Mouse (Mus musculus): ENCODE measurements around the gene Gm3336. TPM values are rescaled to one million over a fixed set of nuclear protein-coding genes. Genes with fewer than 3 reads are reported as not detected.

Gene Gm3336
- polyA plus RNA-seq, 1 experiment, result not detected

- Histone ChIP-seq H3K4me1 (ENCODE audit: control insufficient read depth, insufficient read depth, low read length) (no peaks in the 10 kb centered on the region), H3K4me3 (ENCODE audit: insufficient read depth, low read length) (no peak overlapping the region; the same call in 1 of the 2 replicates), H3K27ac (ENCODE audit: insufficient read depth, low read length) (no peak overlapping the region)
- TF ChIP-seq POLR2A (IDR thresholded peaks at IDR 0.05; ENCODE audit: low read depth, low read length) (no peak), CTCF (IDR thresholded peaks at IDR 0.05; ENCODE audit: borderline replicate concordance, insufficient read depth, low read length) (no peak)
These were observed 25.6 kb downstream of the Gm3336 start for GRCm38 (mm10) chr8:70743656-70744590.

- Histone ChIP-seq H3K4me1 (ENCODE audit: control insufficient read depth, insufficient read depth, low read length) (no peaks in the 10 kb centered on the region), H3K27ac (ENCODE audit: insufficient read depth, low read length) (no peak overlapping the region), H3K4me3 (ENCODE audit: insufficient read depth, low read length) (no peak overlapping the region)
- no peak for TF ChIP-seq POLR2A (IDR thresholded peaks at IDR 0.05; ENCODE audit: low read depth, low read length)
- no peak for TF ChIP-seq CTCF (IDR thresholded peaks at IDR 0.05; ENCODE audit: borderline replicate concordance, insufficient read depth, low read length)
These were observed 26.5 kb downstream of the Gm3336 start for GRCm38 (mm10) chr8:70744806-70745205.

- no peak overlapping the region for H3K27ac ChIP-seq (ENCODE audit: insufficient read depth, low read length)
- H3K4me1 ChIP-seq (ENCODE audit: control insufficient read depth, insufficient read depth, low read length), result no peaks in the 10 kb centered on the region
- TF ChIP-seq POLR2A (IDR thresholded peaks at IDR 0.05; ENCODE audit: low read depth, low read length) (no peak), CTCF (IDR thresholded peaks at IDR 0.05; ENCODE audit: borderline replicate concordance, insufficient read depth, low read length) (no peak)
- H3K4me3 ChIP-seq (ENCODE audit: insufficient read depth, low read length), result no peak overlapping the region
These were observed 27.4 kb downstream of the Gm3336 start for GRCm38 (mm10) chr8:70745691-70746220.

GRCm38 (mm10) chr8:70746676-70747075 lies 28.3 kb downstream of the Gm3336 start:
- no peak overlapping the region for H3K4me3 ChIP-seq (ENCODE audit: insufficient read depth, low read length)
- H3K4me1 ChIP-seq (ENCODE audit: control insufficient read depth, insufficient read depth, low read length), result no peaks in the 10 kb centered on the region
- no peak overlapping the region for H3K27ac ChIP-seq (ENCODE audit: insufficient read depth, low read length)
- no peak for TF ChIP-seq CTCF (IDR thresholded peaks at IDR 0.05; ENCODE audit: borderline replicate concordance, insufficient read depth, low read length)
- no peak for TF ChIP-seq POLR2A (IDR thresholded peaks at IDR 0.05; ENCODE audit: low read depth, low read length)

- no peak for TF ChIP-seq CTCF (IDR thresholded peaks at IDR 0.05; ENCODE audit: borderline replicate concordance, insufficient read depth, low read length)
- no peak for TF ChIP-seq POLR2A (IDR thresholded peaks at IDR 0.05; ENCODE audit: low read depth, low read length)
- Histone ChIP-seq H3K4me3 (ENCODE audit: insufficient read depth, low read length) (no peak overlapping the region), H3K4me1 (ENCODE audit: control insufficient read depth, insufficient read depth, low read length) (0 out of 2 replicates have a peak, but pooled peaks cover 3% of the 10 kb centered on the region)
These were observed 29.0 kb downstream of the Gm3336 start for GRCm38 (mm10) chr8:70747211-70747890.

GRCm38 (mm10) chr8:70748246-70749096 lies 30.1 kb downstream of the Gm3336 start:
- TF ChIP-seq CTCF (IDR thresholded peaks at IDR 0.05; ENCODE audit: borderline replicate concordance, insufficient read depth, low read length), result no peak
- TF ChIP-seq POLR2A (IDR thresholded peaks at IDR 0.05; ENCODE audit: low read depth, low read length), result no peak
- no peak overlapping the region for H3K4me3 ChIP-seq (ENCODE audit: insufficient read depth, low read length)
- H3K4me1 ChIP-seq (ENCODE audit: control insufficient read depth, insufficient read depth, low read length), result peaks cover 4% of the 10 kb centered on the region; the same call in 1 of the 2 replicates
- H3K27ac ChIP-seq (ENCODE audit: insufficient read depth, low read length), result no peak overlapping the region

More at GRCm38 (mm10) chr8:70747211-70747890, 29.0 kb downstream of the Gm3336 start:
- no peak overlapping the region for H3K27ac ChIP-seq (ENCODE audit: insufficient read depth, low read length)

- no peak for TF ChIP-seq POLR2A (IDR thresholded peaks at IDR 0.05; ENCODE audit: low read depth, low read length)
- no peak for TF ChIP-seq CTCF (IDR thresholded peaks at IDR 0.05; ENCODE audit: borderline replicate concordance, insufficient read depth, low read length)
- H3K4me1 ChIP-seq (ENCODE audit: control insufficient read depth, insufficient read depth, low read length), result peaks cover 4% of the 10 kb centered on the region; the same call in 1 of the 2 replicates
- no peak overlapping the region for H3K4me3 ChIP-seq (ENCODE audit: insufficient read depth, low read length)
- no peak overlapping the region for H3K27ac ChIP-seq (ENCODE audit: insufficient read depth, low read length)
These were observed 30.8 kb downstream of the Gm3336 start for GRCm38 (mm10) chr8:70749097-70749674.

- peaks cover 4% of the 10 kb centered on the region; the same call in 1 of the 2 replicates for H3K4me1 ChIP-seq (ENCODE audit: control insufficient read depth, insufficient read depth, low read length)
- no peak overlapping the region for H3K4me3 ChIP-seq (ENCODE audit: insufficient read depth, low read length)
- H3K27ac ChIP-seq (ENCODE audit: insufficient read depth, low read length), result no peak overlapping the region
- TF ChIP-seq POLR2A (IDR thresholded peaks at IDR 0.05; ENCODE audit: low read depth, low read length) (no peak), CTCF (IDR thresholded peaks at IDR 0.05; ENCODE audit: borderline replicate concordance, insufficient read depth, low read length) (no peak)
These were observed 31.9 kb downstream of the Gm3336 start for GRCm38 (mm10) chr8:70750128-70750680.
